Mouse (Mus musculus) testis, postnatal 14 days (tissue): ENCODE measurements around the gene Itprid1.

ENCODE experiments used
- DNase-seq: peaks from one replicate; pipeline ENCODE4 v3.0.0; 2021; ENCODE audit warnings: low spot score

Itprid1 gene

GRCm38 (mm10) chr6:55836650-55837320 is at the start of gene Itprid1:
Gene Itprid1, plus strand, starts transcription at chr6:55836895.
- DNase-seq: no peak

GRCm38 (mm10) chr6:55789557-55789956 is 47.1 kb upstream of the Itprid1 start:
- no peak for DNase-seq

GRCm38 (mm10) chr6:55791852-55792496 is 44.7 kb upstream of the Itprid1 start:
- no peak for DNase-seq

GRCm38 (mm10) chr6:55792536-55792935 is 44.2 kb upstream of the Itprid1 start:
- no peak for DNase-seq

GRCm38 (mm10) chr6:55802686-55803085 is 34.0 kb upstream of the Itprid1 start:
- DNase-seq: no peak

GRCm38 (mm10) chr6:55803357-55803756 is 33.3 kb upstream of the Itprid1 start:
- no peak for DNase-seq

GRCm38 (mm10) chr6:55803991-55804680 is 32.6 kb upstream of the Itprid1 start:
- no peak for DNase-seq

GRCm38 (mm10) chr6:55804681-55805000 is 32.1 kb upstream of the Itprid1 start:
- no peak for DNase-seq

GRCm38 (mm10) chr6:55805291-55806137 is 31.2 kb upstream of the Itprid1 start:
- no peak for DNase-seq

GRCm38 (mm10) chr6:55806537-55806936 is 30.2 kb upstream of the Itprid1 start:
- no peak for DNase-seq

- DNase-seq: no peak
Measured at GRCm38 (mm10) chr6:55808692-55809091, 28.0 kb upstream of the Itprid1 start.

GRCm38 (mm10) chr6:55811153-55811552 is 25.5 kb upstream of the Itprid1 start:
- no peak for DNase-seq

- no peak for DNase-seq
Measured at GRCm38 (mm10) chr6:55812353-55812752, 24.3 kb upstream of the Itprid1 start.

- no peak for DNase-seq
Measured at GRCm38 (mm10) chr6:55814184-55814926, 22.3 kb upstream of the Itprid1 start.

- DNase-seq: no peak
Measured at GRCm38 (mm10) chr6:55816911-55817310, 19.8 kb upstream of the Itprid1 start.

GRCm38 (mm10) chr6:55829722-55830121 is 7.0 kb upstream of the Itprid1 start:
- DNase-seq: no peak

- DNase-seq: no peak
Measured at GRCm38 (mm10) chr6:55852589-55852988, 15.9 kb downstream of the Itprid1 start.

GRCm38 (mm10) chr6:55856085-55856484 is 19.4 kb downstream of the Itprid1 start:
- DNase-seq: no peak

- DNase-seq: no peak
Measured at GRCm38 (mm10) chr6:55865206-55865605, 28.5 kb downstream of the Itprid1 start.

- DNase-seq: no peak
Measured at GRCm38 (mm10) chr6:55879356-55879960, 42.8 kb downstream of the Itprid1 start.

GRCm38 (mm10) chr6:55880886-55881285 is 44.2 kb downstream of the Itprid1 start:
- DNase-seq: no peak
